Mouse (Mus musculus): ENCODE measurements around the gene Fsip1. TPM values are rescaled to one million over a fixed set of nuclear protein-coding genes. Genes with fewer than 3 reads are reported as not detected.

The Fsip1 gene
- polyA plus RNA-seq, 1 experiment from 2014 or later, result 1.2 TPM

DNA sequence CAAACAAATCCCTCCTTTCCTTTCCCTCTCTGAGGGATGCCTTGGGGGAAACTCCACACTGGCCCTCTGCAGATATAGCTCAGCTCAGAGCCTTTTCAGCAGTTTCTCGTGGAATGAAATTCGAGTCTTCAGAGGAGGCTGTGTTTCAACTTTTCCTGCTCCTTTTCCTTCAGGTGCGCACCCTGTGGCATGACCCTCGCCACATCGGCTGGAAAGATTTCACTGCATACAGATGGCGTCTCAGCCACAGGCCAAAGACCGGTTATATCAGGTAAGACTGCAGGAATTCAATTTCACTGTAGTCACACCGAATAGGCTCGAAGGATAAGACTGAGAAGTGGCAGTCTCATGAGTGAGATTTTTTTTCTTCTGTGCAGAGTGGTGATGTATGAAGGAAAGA, 133.0 kb downstream of the Fsip1 start:
- 83% methylated on average over 9 of the region's 9 CpGs for WGBS
- Histone ChIP-seq H3K4me2 (ENCODE audit: low read depth, severe bottlenecking) (no peak overlapping the region), H3K27me3 (ENCODE audit: control insufficient read depth, insufficient read depth, low read length) (no peaks in the 10 kb centered on the region), H3K27ac (replicated peaks; ENCODE audit: low read depth, low read length) (no peak overlapping the region), H3K9me3 (ENCODE audit: control insufficient read depth, low read length) (no peaks in the 10 kb centered on the region), H3K9ac (ENCODE audit: low read length) (no peak overlapping the region), H3K4me3 (ENCODE audit: low read depth, low read length) (no peak overlapping the region), H3K4me1 (ENCODE audit: control insufficient read depth, insufficient read depth, low read length) (peaks cover 3% of the 10 kb centered on the region; the same call in 1 of the 2 replicates), H3K36me3 (ENCODE audit: control insufficient read depth, insufficient read depth, low read length) (peaks cover 10% of the 10 kb centered on the region)
- ATAC-seq (ENCODE audit: insufficient number of reproducible peaks, low FRiP score, low TSS enrichment, low read depth) (no peak), DNase-seq (ENCODE audit: low spot score) (no peak)

DNA sequence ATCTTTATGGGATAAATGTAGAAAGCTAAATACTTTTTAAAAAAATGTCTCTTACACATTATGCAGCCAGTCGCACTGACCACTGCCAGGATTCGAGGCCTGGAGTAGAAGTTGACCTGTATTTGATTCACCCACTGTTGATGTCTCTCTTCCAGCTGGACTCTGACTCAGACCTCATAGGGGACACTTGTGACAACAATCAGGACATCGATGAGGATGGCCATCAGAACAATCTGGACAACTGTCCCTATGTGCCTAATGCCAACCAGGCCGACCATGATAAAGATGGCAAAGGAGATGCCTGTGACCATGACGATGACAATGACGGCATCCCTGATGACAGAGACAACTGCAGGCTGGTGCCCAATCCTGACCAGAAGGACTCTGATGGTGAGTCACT, 134.5 kb downstream of the Fsip1 start:
- DNase-seq (ENCODE audit: low spot score) (no peak), ATAC-seq (ENCODE audit: insufficient number of reproducible peaks, low FRiP score, low TSS enrichment, low read depth) (no peak)
- H3K4me3 ChIP-seq (ENCODE audit: low read depth, low read length), result no peak overlapping the region
- H3K36me3 ChIP-seq (ENCODE audit: control insufficient read depth, insufficient read depth, low read length), result peaks cover 10% of the 10 kb centered on the region
- H3K4me2 ChIP-seq (ENCODE audit: low read depth, severe bottlenecking), result no peak overlapping the region
- H3K27me3 ChIP-seq (ENCODE audit: control insufficient read depth, insufficient read depth, low read length), result no peaks in the 10 kb centered on the region
- H3K27ac ChIP-seq (replicated peaks; ENCODE audit: low read depth, low read length), result no peak overlapping the region
- no peaks in the 10 kb centered on the region for H3K4me1 ChIP-seq (ENCODE audit: control insufficient read depth, insufficient read depth, low read length)
- H3K9ac ChIP-seq (ENCODE audit: low read length), result no peak overlapping the region
- H3K9me3 ChIP-seq (ENCODE audit: control insufficient read depth, low read length), result no peaks in the 10 kb centered on the region
- WGBS, result 94% methylated on average over 6 of the region's 6 CpGs

DNA sequence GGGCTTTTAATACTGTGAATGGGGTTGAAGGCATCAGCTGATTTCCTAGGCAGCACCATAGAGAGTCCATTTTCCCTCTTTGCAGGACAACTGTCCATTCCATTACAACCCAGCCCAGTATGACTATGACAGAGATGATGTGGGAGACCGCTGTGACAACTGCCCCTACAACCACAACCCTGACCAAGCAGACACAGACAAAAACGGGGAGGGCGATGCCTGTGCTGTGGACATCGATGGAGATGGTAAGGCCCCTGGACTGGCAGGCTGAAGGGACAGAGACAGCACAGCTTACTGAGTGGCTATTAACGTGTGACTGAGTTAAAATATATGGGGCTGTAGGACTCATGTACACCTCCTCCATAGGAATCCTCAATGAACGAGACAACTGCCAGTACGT, 136.0 kb downstream of the Fsip1 start:
- no peak overlapping the region for H3K4me2 ChIP-seq (ENCODE audit: low read depth, severe bottlenecking)
- ATAC-seq (ENCODE audit: insufficient number of reproducible peaks, low FRiP score, low TSS enrichment, low read depth), result no peak
- DNase-seq (ENCODE audit: low spot score), result no peak
- no peaks in the 10 kb centered on the region for H3K4me1 ChIP-seq (ENCODE audit: control insufficient read depth, insufficient read depth, low read length)
- no peaks in the 10 kb centered on the region for H3K9me3 ChIP-seq (ENCODE audit: control insufficient read depth, low read length)
- H3K9ac ChIP-seq (ENCODE audit: low read length), result no peak overlapping the region
- H3K4me3 ChIP-seq (ENCODE audit: low read depth, low read length), result no peak overlapping the region
- WGBS, result 91% methylated on average over 7 of the region's 7 CpGs
- no peak overlapping the region for H3K27ac ChIP-seq (replicated peaks; ENCODE audit: low read depth, low read length)
- H3K27me3 ChIP-seq (ENCODE audit: control insufficient read depth, insufficient read depth, low read length), result no peaks in the 10 kb centered on the region
- H3K36me3 ChIP-seq (ENCODE audit: control insufficient read depth, insufficient read depth, low read length), result peaks cover 10% of the 10 kb centered on the region

- Histone ChIP-seq H3K9me3 (ENCODE audit: control insufficient read depth, low read length) (no peaks in the 10 kb centered on the region), H3K36me3 (ENCODE audit: control insufficient read depth, insufficient read depth, low read length) (peaks cover 10% of the 10 kb centered on the region), H3K27me3 (ENCODE audit: control insufficient read depth, insufficient read depth, low read length) (no peaks in the 10 kb centered on the region), H3K4me1 (ENCODE audit: control insufficient read depth, insufficient read depth, low read length) (0 out of 2 replicates have a peak, but pooled peaks cover 2% of the 10 kb centered on the region), H3K27ac (replicated peaks; ENCODE audit: low read depth, low read length) (no peak overlapping the region), H3K4me2 (ENCODE audit: low read depth, severe bottlenecking) (no peak overlapping the region), H3K9ac (ENCODE audit: low read length) (no peak overlapping the region), H3K4me3 (ENCODE audit: low read depth, low read length) (no peak overlapping the region)
- DNase-seq (ENCODE audit: low spot score), result no peak
- ATAC-seq (ENCODE audit: insufficient number of reproducible peaks, low FRiP score, low TSS enrichment, low read depth), result no peak
- WGBS, result 95% methylated on average over 11 of the region's 11 CpGs
These were observed 136.7 kb downstream of the Fsip1 start for GRCm38 (mm10) chr2:118120095-118120494.

DNA sequence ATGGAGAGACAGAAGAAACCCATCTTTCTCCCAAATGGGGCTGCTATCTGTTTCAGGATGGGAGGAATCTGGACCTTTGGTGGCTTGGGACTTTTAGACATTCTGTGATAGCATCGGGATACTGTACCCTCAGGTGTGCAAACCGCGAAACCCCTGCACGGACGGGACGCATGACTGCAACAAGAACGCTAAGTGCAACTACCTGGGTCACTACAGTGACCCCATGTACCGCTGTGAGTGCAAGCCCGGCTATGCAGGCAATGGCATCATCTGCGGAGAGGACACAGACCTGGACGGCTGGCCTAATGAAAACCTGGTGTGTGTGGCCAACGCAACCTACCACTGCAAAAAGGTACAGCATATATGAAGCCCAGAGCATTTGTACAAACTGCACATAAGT, 137.1 kb downstream of the Fsip1 start:
- H3K36me3 ChIP-seq (ENCODE audit: control insufficient read depth, insufficient read depth, low read length), result peaks cover 10% of the 10 kb centered on the region
- H3K9ac ChIP-seq (ENCODE audit: low read length), result no peak overlapping the region
- ATAC-seq (ENCODE audit: insufficient number of reproducible peaks, low FRiP score, low TSS enrichment, low read depth), result no peak
- H3K9me3 ChIP-seq (ENCODE audit: control insufficient read depth, low read length), result no peaks in the 10 kb centered on the region
- DNase-seq (ENCODE audit: low spot score), result no peak
- H3K4me2 ChIP-seq (ENCODE audit: low read depth, severe bottlenecking), result no peak overlapping the region
- H3K4me3 ChIP-seq (ENCODE audit: low read depth, low read length), result no peak overlapping the region
- no peaks in the 10 kb centered on the region for H3K27me3 ChIP-seq (ENCODE audit: control insufficient read depth, insufficient read depth, low read length)
- H3K27ac ChIP-seq (replicated peaks; ENCODE audit: low read depth, low read length), result no peak overlapping the region
- 96% methylated on average over 12 of the region's 12 CpGs for WGBS
- H3K4me1 ChIP-seq (ENCODE audit: control insufficient read depth, insufficient read depth, low read length), result 0 out of 2 replicates have a peak, but pooled peaks cover 2% of the 10 kb centered on the region

- no peak overlapping the region for H3K4me3 ChIP-seq (ENCODE audit: low read depth, low read length)
- H3K9ac ChIP-seq (ENCODE audit: low read length), result no peak overlapping the region
- 89% methylated on average over 7 of the region's 7 CpGs for WGBS
- no peak for DNase-seq (ENCODE audit: low spot score)
- H3K27me3 ChIP-seq (ENCODE audit: control insufficient read depth, insufficient read depth, low read length), result no peaks in the 10 kb centered on the region
- no peak for ATAC-seq (ENCODE audit: insufficient number of reproducible peaks, low FRiP score, low TSS enrichment, low read depth)
- H3K4me1 ChIP-seq (ENCODE audit: control insufficient read depth, insufficient read depth, low read length), result 0 out of 2 replicates have a peak, but pooled peaks cover 2% of the 10 kb centered on the region
- H3K36me3 ChIP-seq (ENCODE audit: control insufficient read depth, insufficient read depth, low read length), result peaks cover 8% of the 10 kb centered on the region
- H3K9me3 ChIP-seq (ENCODE audit: control insufficient read depth, low read length), result no peaks in the 10 kb centered on the region
- no peak overlapping the region for H3K4me2 ChIP-seq (ENCODE audit: low read depth, severe bottlenecking)
- no peak overlapping the region for H3K27ac ChIP-seq (replicated peaks; ENCODE audit: low read depth, low read length)
These were observed 138.3 kb downstream of the Fsip1 start for GRCm38 (mm10) chr2:118118515-118118914.

DNA sequence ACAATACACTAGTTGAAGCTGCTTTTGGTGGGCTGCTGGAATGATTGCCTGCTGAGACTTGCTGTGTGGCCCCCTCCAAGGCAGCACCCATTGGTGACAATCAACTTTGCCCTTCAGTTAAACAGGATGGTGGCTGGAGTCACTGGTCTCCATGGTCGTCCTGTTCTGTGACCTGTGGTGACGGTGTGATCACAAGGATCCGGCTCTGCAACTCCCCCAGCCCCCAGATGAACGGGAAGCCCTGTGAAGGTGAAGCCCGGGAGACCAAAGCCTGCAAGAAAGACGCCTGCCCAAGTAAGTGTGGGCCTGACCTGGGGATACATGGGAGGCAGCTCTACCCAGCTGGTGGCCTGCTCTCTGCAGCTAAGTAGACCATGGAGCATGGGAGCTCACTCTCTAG, 138.7 kb downstream of the Fsip1 start:
- no peak overlapping the region for H3K4me2 ChIP-seq (ENCODE audit: low read depth, severe bottlenecking)
- no peak overlapping the region for H3K4me3 ChIP-seq (ENCODE audit: low read depth, low read length)
- 74% methylated on average over 6 of the region's 6 CpGs for WGBS
- no peak for ATAC-seq (ENCODE audit: insufficient number of reproducible peaks, low FRiP score, low TSS enrichment, low read depth)
- 0 out of 2 replicates have a peak, but pooled peaks cover 2% of the 10 kb centered on the region for H3K4me1 ChIP-seq (ENCODE audit: control insufficient read depth, insufficient read depth, low read length)
- H3K36me3 ChIP-seq (ENCODE audit: control insufficient read depth, insufficient read depth, low read length), result peaks cover 7% of the 10 kb centered on the region
- H3K9me3 ChIP-seq (ENCODE audit: control insufficient read depth, low read length), result no peaks in the 10 kb centered on the region
- H3K27ac ChIP-seq (replicated peaks; ENCODE audit: low read depth, low read length), result no peak overlapping the region
- H3K9ac ChIP-seq (ENCODE audit: low read length), result no peak overlapping the region
- H3K27me3 ChIP-seq (ENCODE audit: control insufficient read depth, insufficient read depth, low read length), result no peaks in the 10 kb centered on the region
- no peak for DNase-seq (ENCODE audit: low spot score)

DNA sequence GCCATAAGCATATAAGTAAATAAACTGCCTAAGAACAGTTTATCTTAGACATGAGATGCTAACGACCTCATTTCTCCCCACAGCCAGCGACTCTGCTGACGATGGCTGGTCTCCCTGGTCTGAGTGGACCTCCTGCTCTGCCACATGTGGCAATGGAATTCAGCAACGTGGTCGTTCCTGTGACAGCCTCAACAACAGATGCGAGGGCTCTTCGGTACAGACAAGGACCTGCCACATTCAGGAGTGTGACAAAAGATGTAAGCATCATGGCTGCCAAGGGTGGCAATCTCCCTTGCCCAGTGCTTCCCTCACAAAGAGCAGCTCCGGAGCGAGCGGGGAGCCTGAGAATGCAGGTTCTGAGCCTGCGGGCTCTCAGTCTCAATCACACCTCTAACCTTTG, 139.4 kb downstream of the Fsip1 start:
- no peak overlapping the region for H3K27ac ChIP-seq (replicated peaks; ENCODE audit: low read depth, low read length)
- 0 out of 2 replicates have a peak, but pooled peaks cover 4% of the 10 kb centered on the region for H3K27me3 ChIP-seq (ENCODE audit: control insufficient read depth, insufficient read depth, low read length)
- no peak overlapping the region for H3K4me2 ChIP-seq (ENCODE audit: low read depth, severe bottlenecking)
- 52% methylated on average over 11 of the region's 11 CpGs for WGBS
- peaks cover 7% of the 10 kb centered on the region for H3K36me3 ChIP-seq (ENCODE audit: control insufficient read depth, insufficient read depth, low read length)
- no peak for ATAC-seq (ENCODE audit: insufficient number of reproducible peaks, low FRiP score, low TSS enrichment, low read depth)
- H3K4me1 ChIP-seq (ENCODE audit: control insufficient read depth, insufficient read depth, low read length), result 0 out of 2 replicates have a peak, but pooled peaks cover 2% of the 10 kb centered on the region
- no peak overlapping the region for H3K4me3 ChIP-seq (ENCODE audit: low read depth, low read length)
- no peak for DNase-seq (ENCODE audit: low spot score)
- H3K9me3 ChIP-seq (ENCODE audit: control insufficient read depth, low read length), result no peaks in the 10 kb centered on the region
- no peak overlapping the region for H3K9ac ChIP-seq (ENCODE audit: low read length)

DNA sequence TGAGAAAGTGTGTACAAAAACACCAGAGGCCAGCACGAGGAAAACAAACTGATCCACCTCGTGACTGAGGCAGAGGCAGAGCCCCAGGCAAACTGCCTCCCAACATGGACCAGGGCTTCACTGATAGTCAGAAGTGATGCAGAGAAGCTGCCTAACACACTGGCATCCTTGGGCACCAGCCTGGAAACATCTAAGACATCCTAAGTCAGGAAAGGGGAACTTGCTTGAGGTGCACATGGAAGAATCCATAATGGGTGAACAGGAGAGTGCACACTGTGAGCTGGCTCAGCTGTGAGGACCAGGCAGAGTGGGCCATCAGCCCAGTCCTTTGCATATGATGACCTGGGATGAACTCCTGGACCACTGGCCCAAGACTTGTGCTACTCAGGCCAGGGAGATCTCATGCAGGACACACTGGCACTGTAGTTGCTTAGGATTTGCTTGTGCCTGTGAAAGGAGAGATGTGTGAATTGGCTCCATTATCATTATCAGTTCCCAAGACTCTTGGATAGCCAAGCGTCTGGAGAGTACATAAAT, 139.9 kb downstream of the Fsip1 start:
- Histone ChIP-seq H3K9me3 (ENCODE audit: control insufficient read depth, low read length) (no peaks in the 10 kb centered on the region), H3K36me3 (ENCODE audit: control insufficient read depth, insufficient read depth, low read length) (peaks cover 7% of the 10 kb centered on the region), H3K27ac (replicated peaks; ENCODE audit: low read depth, low read length) (no peak overlapping the region), H3K4me2 (ENCODE audit: low read depth, severe bottlenecking) (no peak overlapping the region), H3K4me1 (ENCODE audit: control insufficient read depth, insufficient read depth, low read length) (0 out of 2 replicates have a peak, but pooled peaks cover 2% of the 10 kb centered on the region), H3K27me3 (ENCODE audit: control insufficient read depth, insufficient read depth, low read length) (0 out of 2 replicates have a peak, but pooled peaks cover 4% of the 10 kb centered on the region), H3K4me3 (ENCODE audit: low read depth, low read length) (no peak overlapping the region), H3K9ac (ENCODE audit: low read length) (no peak overlapping the region)
- DNase-seq (ENCODE audit: low spot score), result no peak
- ATAC-seq (ENCODE audit: insufficient number of reproducible peaks, low FRiP score, low TSS enrichment, low read depth), result no peak
- WGBS, result 59% methylated on average over 3 of the region's 3 CpGs
